Mouse (Mus musculus) ES-E14 (cell line): Measurements from ENCODE around the gene Abcf1.

Experiments used
- CHD2 ChIP-seq: IDR thresholded peaks from 2 replicates; pipeline ENCODE4 v1.6.1; 2014; ENCODE audit warnings: mild to moderate bottlenecking, low read depth, low read length, inconsistent platforms
- ZNF384 ChIP-seq: IDR thresholded peaks from 2 replicates; pipeline ENCODE4 v1.6.1; 2012; ENCODE audit warnings: low read depth, low read length, inconsistent platforms

GRCm38 (mm10) chr17:35996949-35997348 is 27.4 kb upstream of the Abcf1 start:
- TF ChIP-seq CHD2, result no peak
- 0 out of 2 replicates have a peak, but pooled peaks have one; percentile 42 for TF ChIP-seq ZNF384
